Mouse (Mus musculus) midbrain, postnatal 0 days (tissue): ENCODE results near the gene Ckmt2. TPM values are rescaled to one million over a fixed set of nuclear protein-coding genes. Genes with fewer than 3 reads are reported as not detected.

ENCODE experiments used
- ATAC-seq: fragments of 200-750 bp; cut with Nextera tagmentation; 2 replicates; pipeline ENCODE4 v1.8.0; 2017; ENCODE audit warnings: moderate number of reproducible peaks, mild to moderate bottlenecking, moderate TSS enrichment, moderate library complexity; ENCODE audit not compliant: low FRiP score
- DNase-seq: peaks from one replicate; pipeline ENCODE4 v3.0.0-alpha.2; 2015; ENCODE audit warnings: low spot score
- H3K27ac ChIP-seq: fragments of 300-500 bp; sonication (generic); 2 replicates; pipeline ENCODE4 v1.5.1; 2014; ENCODE audit warnings: low read depth, mild to moderate bottlenecking, low read length, mixed read lengths
- H3K27me3 ChIP-seq: fragments of 300-500 bp; sonication (generic); 2 replicates; pipeline ENCODE4 v1.6.1; 2014; ENCODE audit warnings: low read length, control low read depth, mixed read lengths; ENCODE audit not compliant: insufficient read depth
- H3K36me3 ChIP-seq: fragments of 300-500 bp; sonication (generic); 2 replicates; pipeline ENCODE4 v1.6.1; 2014; ENCODE audit warnings: low read length, control low read depth, mixed read lengths; ENCODE audit not compliant: insufficient read depth
- H3K4me1 ChIP-seq: fragments of 300-500 bp; sonication (generic); 2 replicates; pipeline ENCODE4 v1.6.1; 2014; ENCODE audit warnings: mild to moderate bottlenecking, control low read depth, antibody characterized with exemption, low read length, mixed read lengths; ENCODE audit not compliant: insufficient read depth
- H3K4me2 ChIP-seq: fragments of 300-500 bp; sonication (generic); 2 replicates; pipeline ENCODE4 v1.6.1; 2014; ENCODE audit warnings: low read depth, mild to moderate bottlenecking, low read length, mixed read lengths; ENCODE audit not compliant: poor library complexity, severe bottlenecking
- H3K4me3 ChIP-seq: fragments of 300-500 bp; sonication (generic); 2 replicates; pipeline ENCODE4 v1.5.1; 2014; ENCODE audit warnings: low read depth, mild to moderate bottlenecking, low read length, moderate library complexity
- H3K9ac ChIP-seq: fragments of 300-500 bp; sonication (generic); replicated peaks from 2 replicates; pipeline ENCODE4 v1.6.1; 2014; ENCODE audit warnings: mild to moderate bottlenecking, low read length, moderate library complexity, mixed read lengths; ENCODE audit not compliant: poor library complexity, severe bottlenecking
- H3K9me3 ChIP-seq: fragments of 300-500 bp; sonication (generic); 2 replicates; pipeline ENCODE4 v1.6.1; 2016; ENCODE audit warnings: low read length, control low read depth
- CTCF ChIP-seq: IDR thresholded peaks from 2 replicates; pipeline ENCODE4 v1.5.1; 2016; ENCODE audit warnings: antibody characterized with exemption, mild to moderate bottlenecking
- WGBS: fragments of 180-500 bp; shearing (Covaris S2); extraction: QIAGEN DNeasy Blood & Tissue Kit; methylation state at CpG from one replicate; pipeline ENCODE4 v1.1.7; 2014; 5-methylcytosine and 5-hydroxymethylcytosine counted together
- polyA plus RNA-seq: library from polyadenylated mRNA; unstranded; fragments of >200 nt; fragmentation: Nextera tagmentation; extraction: Ambion mirVana; gene quantifications from 2 replicates; pipeline ENCODE4 v1.2.1, GENCODE M21; 2015
- total RNA-seq: library from RNA; depleted of rRNA; stranded (reverse); fragments of >200 nt; gene quantifications from 2 replicates; pipeline ENCODE4 v1.2.3, GENCODE M21; 2014

Ckmt2 gene
- total and polyA plus RNA-seq, 2 experiments from 2014 or later, result not detected

GRCm38 (mm10) chr13:91915192-91915581 is 38.5 kb upstream of the Ckmt2 start:
- Histone ChIP-seq H3K4me1 (no peaks in the 10 kb centered on the region), H3K4me2 (no peak overlapping the region), H3K9me3 (no peaks in the 10 kb centered on the region), H3K9ac (no peak overlapping the region), H3K27ac (no peak overlapping the region), H3K4me3 (no peak overlapping the region), H3K27me3 (no peaks in the 10 kb centered on the region), H3K36me3 (0 out of 2 replicates have a peak, but pooled peaks cover 2% of the 10 kb centered on the region)
- TF ChIP-seq CTCF, result peak; percentile 16; the same call in 1 of the 2 replicates
- 28% methylated on average over 4 of the region's 4 CpGs for WGBS
- peak; percentile 39; the same call in 1 of the 2 replicates for ATAC-seq
- no peak for DNase-seq

GRCm38 (mm10) chr13:91911652-91912051 is 35.0 kb upstream of the Ckmt2 start:
- Histone ChIP-seq H3K4me1 (no peaks in the 10 kb centered on the region), H3K9me3 (no peaks in the 10 kb centered on the region), H3K4me3 (no peak overlapping the region), H3K9ac (no peak overlapping the region), H3K4me2 (no peak overlapping the region), H3K27ac (no peak overlapping the region), H3K27me3 (no peaks in the 10 kb centered on the region), H3K36me3 (no peaks in the 10 kb centered on the region)
- DNase-seq, result no peak
- no peak for ATAC-seq
- TF ChIP-seq CTCF, result no peak

- TF ChIP-seq CTCF, result no peak
- no peak for DNase-seq
These were observed 34.5 kb upstream of the Ckmt2 start for GRCm38 (mm10) chr13:91911211-91911610.

GRCm38 (mm10) chr13:91908202-91908980 is 31.7 kb upstream of the Ckmt2 start:
- DNase-seq (peak; percentile 93), ATAC-seq (peak; percentile 86)
- H3K27me3 ChIP-seq, result no peaks in the 10 kb centered on the region
- no peaks in the 10 kb centered on the region for H3K36me3 ChIP-seq
- no peak overlapping the region for H3K4me3 ChIP-seq
- WGBS, result 36% methylated on average over 10 of the region's 10 CpGs
- no peaks in the 10 kb centered on the region for H3K9me3 ChIP-seq
- no peak overlapping the region for H3K4me2 ChIP-seq
- TF ChIP-seq CTCF, result peak; percentile 98
- no peak overlapping the region for H3K9ac ChIP-seq
- no peaks in the 10 kb centered on the region for H3K4me1 ChIP-seq
- H3K27ac ChIP-seq, result no peak overlapping the region

More at GRCm38 (mm10) chr13:91911211-91911610, 34.5 kb upstream of the Ckmt2 start:
- no peaks in the 10 kb centered on the region for H3K9me3 ChIP-seq
- H3K27me3 ChIP-seq, result no peaks in the 10 kb centered on the region
- no peak overlapping the region for H3K4me3 ChIP-seq
- no peaks in the 10 kb centered on the region for H3K36me3 ChIP-seq
- H3K4me1 ChIP-seq, result no peaks in the 10 kb centered on the region
- H3K9ac ChIP-seq, result no peak overlapping the region
- no peak overlapping the region for H3K27ac ChIP-seq
- no peak overlapping the region for H3K4me2 ChIP-seq
- ATAC-seq, result no peak

- TF ChIP-seq CTCF, result no peak
- no peaks in the 10 kb centered on the region for H3K4me1 ChIP-seq
- WGBS, result 68% methylated on average over 3 of the region's 3 CpGs
- no peak overlapping the region for H3K27ac ChIP-seq
- H3K9ac ChIP-seq, result no peak overlapping the region
- no peaks in the 10 kb centered on the region for H3K36me3 ChIP-seq
- H3K27me3 ChIP-seq, result no peaks in the 10 kb centered on the region
- no peak overlapping the region for H3K4me2 ChIP-seq
- ATAC-seq (no peak), DNase-seq (peak; percentile 32)
- no peaks in the 10 kb centered on the region for H3K9me3 ChIP-seq
- H3K4me3 ChIP-seq, result no peak overlapping the region
These were observed 29.7 kb upstream of the Ckmt2 start for GRCm38 (mm10) chr13:91906338-91906737.

- ATAC-seq, result no peak
- H3K9ac ChIP-seq, result no peak overlapping the region
- H3K9me3 ChIP-seq, result no peaks in the 10 kb centered on the region
- H3K27ac ChIP-seq, result no peak overlapping the region
- H3K4me3 ChIP-seq, result no peak overlapping the region
- no peak for TF ChIP-seq CTCF
- no peak overlapping the region for H3K4me2 ChIP-seq
- 56% methylated on average over 1 of the region's 1 CpGs for WGBS
- no peaks in the 10 kb centered on the region for H3K36me3 ChIP-seq
- H3K4me1 ChIP-seq, result no peaks in the 10 kb centered on the region
- no peak for DNase-seq
- no peaks in the 10 kb centered on the region for H3K27me3 ChIP-seq
These were observed 19.8 kb upstream of the Ckmt2 start for GRCm38 (mm10) chr13:91896476-91896875.
